Mouse (Mus musculus): Measurements from ENCODE around the gene Asgr1. TPM values are rescaled to one million over a fixed set of nuclear protein-coding genes. Genes with fewer than 3 reads are reported as not detected.

The Asgr1 gene
- polyA plus RNA-seq, 1 experiment from 2014 or later: 0.75 TPM

- Histone ChIP-seq H3K4me1 (peaks cover 70% of the 10 kb centered on the region), H3K36me3 (replicated peaks) (peaks cover 27% of the 10 kb centered on the region), H3K27me3 (no peaks in the 10 kb centered on the region), H3K4me2 (peak overlapping the region; percentile 67), H3K27ac (peak overlapping the region; percentile 96), H3K4me3 (replicated peaks) (peak overlapping the region; percentile 36), H3K9ac (peak overlapping the region; percentile 39), H3K9me3 (no peaks in the 10 kb centered on the region)
- 21% methylated on average over 12 of the region's 12 CpGs for WGBS
- ATAC-seq (ENCODE audit: low FRiP score): peak; percentile 2; the same call in 1 of the 2 replicates
These were observed 25.3 kb upstream of the Asgr1 start for GRCm38 (mm10) chr11:70028401-70029129.

GRCm38 (mm10) chr11:70029130-70029801 is 24.6 kb upstream of the Asgr1 start:
- no peaks in the 10 kb centered on the region for H3K27me3 ChIP-seq
- H3K4me1 ChIP-seq: peaks cover 64% of the 10 kb centered on the region
- WGBS: 0% methylated on average over 20 of the region's 20 CpGs
- ATAC-seq (ENCODE audit: low FRiP score): peak; percentile 95
- H3K36me3 ChIP-seq (replicated peaks): peaks cover 33% of the 10 kb centered on the region
- peak overlapping the region; percentile 67 for H3K4me2 ChIP-seq
- no peaks in the 10 kb centered on the region for H3K9me3 ChIP-seq
- H3K4me3 ChIP-seq (replicated peaks): peak overlapping the region; percentile 36
- peak overlapping the region; percentile 57 for H3K9ac ChIP-seq
- peak overlapping the region; percentile 96 for H3K27ac ChIP-seq

GRCm38 (mm10) chr11:70029829-70030550 is 23.9 kb upstream of the Asgr1 start:
- Histone ChIP-seq H3K4me2 (peak overlapping the region; percentile 67), H3K27ac (peak overlapping the region; percentile 96), H3K27me3 (no peaks in the 10 kb centered on the region), H3K4me1 (peaks cover 57% of the 10 kb centered on the region), H3K4me3 (replicated peaks) (peak overlapping the region; percentile 36), H3K9ac (peak overlapping the region; percentile 57), H3K9me3 (no peaks in the 10 kb centered on the region), H3K36me3 (replicated peaks) (peaks cover 37% of the 10 kb centered on the region)
- ATAC-seq (ENCODE audit: low FRiP score): peak; percentile 56
- 23% methylated on average over 11 of the region's 11 CpGs for WGBS

- no peaks in the 10 kb centered on the region for H3K9me3 ChIP-seq
- peak overlapping the region; percentile 96 for H3K27ac ChIP-seq
- H3K27me3 ChIP-seq: no peaks in the 10 kb centered on the region
- peaks cover 49% of the 10 kb centered on the region for H3K4me1 ChIP-seq
- 94% methylated on average over 28 of the region's 28 CpGs for WGBS
- H3K4me2 ChIP-seq: peak overlapping the region; percentile 67
- H3K9ac ChIP-seq: 0 out of 2 replicates have a peak overlapping the region, but pooled peaks have one; percentile 57
- ATAC-seq (ENCODE audit: low FRiP score): no peak
- peak overlapping the region; percentile 36; the same call in 1 of the 2 replicates for H3K4me3 ChIP-seq (replicated peaks)
- H3K36me3 ChIP-seq (replicated peaks): peaks cover 39% of the 10 kb centered on the region
These were observed 23.1 kb upstream of the Asgr1 start for GRCm38 (mm10) chr11:70030651-70031320.

GRCm38 (mm10) chr11:70031321-70031670 is 22.6 kb upstream of the Asgr1 start:
- Histone ChIP-seq H3K9ac (no peak overlapping the region), H3K36me3 (replicated peaks) (peaks cover 39% of the 10 kb centered on the region), H3K9me3 (no peaks in the 10 kb centered on the region), H3K27ac (no peak overlapping the region), H3K4me3 (replicated peaks) (no peak overlapping the region), H3K4me1 (peaks cover 44% of the 10 kb centered on the region), H3K4me2 (0 out of 2 replicates have a peak overlapping the region, but pooled peaks have one; percentile 67), H3K27me3 (no peaks in the 10 kb centered on the region)
- WGBS: 96% methylated on average over 11 of the region's 11 CpGs
- ATAC-seq (ENCODE audit: low FRiP score): no peak

- Histone ChIP-seq H3K9me3 (no peaks in the 10 kb centered on the region), H3K36me3 (replicated peaks) (peaks cover 73% of the 10 kb centered on the region), H3K27me3 (no peaks in the 10 kb centered on the region), H3K9ac (no peak overlapping the region), H3K27ac (no peak overlapping the region), H3K4me1 (0 out of 2 replicates have a peak, but pooled peaks cover 3% of the 10 kb centered on the region), H3K4me2 (no peak overlapping the region), H3K4me3 (replicated peaks) (no peak overlapping the region)
- WGBS: 88% methylated on average over 7 of the region's 7 CpGs
- ATAC-seq (ENCODE audit: low FRiP score): no peak
These were observed 15.7 kb upstream of the Asgr1 start for GRCm38 (mm10) chr11:70038174-70038573.

GRCm38 (mm10) chr11:70039631-70040030 is 14.3 kb upstream of the Asgr1 start:
- Histone ChIP-seq H3K4me3 (replicated peaks) (no peak overlapping the region), H3K4me1 (peaks cover 4% of the 10 kb centered on the region; the same call in 1 of the 2 replicates), H3K27me3 (no peaks in the 10 kb centered on the region), H3K4me2 (no peak overlapping the region), H3K36me3 (replicated peaks) (peaks cover 76% of the 10 kb centered on the region), H3K9ac (no peak overlapping the region), H3K27ac (no peak overlapping the region), H3K9me3 (no peaks in the 10 kb centered on the region)
- 90% methylated on average over 10 of the region's 10 CpGs for WGBS
- ATAC-seq (ENCODE audit: low FRiP score): no peak

GRCm38 (mm10) chr11:70040184-70040583 is 13.7 kb upstream of the Asgr1 start:
- WGBS: 92% methylated on average over 7 of the region's 7 CpGs
- ATAC-seq (ENCODE audit: low FRiP score): no peak
- H3K36me3 ChIP-seq (replicated peaks): peaks cover 77% of the 10 kb centered on the region

GRCm38 (mm10) chr11:70042309-70043085 is 11.4 kb upstream of the Asgr1 start:
- peaks cover 77% of the 10 kb centered on the region for H3K36me3 ChIP-seq (replicated peaks)
- H3K4me1 ChIP-seq: peaks cover 5% of the 10 kb centered on the region; the same call in 1 of the 2 replicates
- H3K9me3 ChIP-seq: no peaks in the 10 kb centered on the region
- H3K9ac ChIP-seq: no peak overlapping the region
- H3K27ac ChIP-seq: no peak overlapping the region
- 89% methylated on average over 23 of the region's 23 CpGs for WGBS
- no peak overlapping the region for H3K4me2 ChIP-seq
- H3K4me3 ChIP-seq (replicated peaks): no peak overlapping the region
- H3K27me3 ChIP-seq: no peaks in the 10 kb centered on the region
- ATAC-seq (ENCODE audit: low FRiP score): no peak

More at GRCm38 (mm10) chr11:70040184-70040583, 13.7 kb upstream of the Asgr1 start:
- no peak overlapping the region for H3K9ac ChIP-seq
- peaks cover 5% of the 10 kb centered on the region; the same call in 1 of the 2 replicates for H3K4me1 ChIP-seq
- H3K27ac ChIP-seq: no peak overlapping the region
- no peaks in the 10 kb centered on the region for H3K9me3 ChIP-seq
- H3K27me3 ChIP-seq: no peaks in the 10 kb centered on the region
- H3K4me3 ChIP-seq (replicated peaks): no peak overlapping the region
- H3K4me2 ChIP-seq: no peak overlapping the region

- no peak overlapping the region for H3K4me3 ChIP-seq (replicated peaks)
- peaks cover 67% of the 10 kb centered on the region for H3K36me3 ChIP-seq (replicated peaks)
- H3K27me3 ChIP-seq: no peaks in the 10 kb centered on the region
- H3K4me1 ChIP-seq: peaks cover 5% of the 10 kb centered on the region; the same call in 1 of the 2 replicates
- 0 out of 2 replicates have a peak overlapping the region, but pooled peaks have one; percentile 17 for H3K9ac ChIP-seq
- peak overlapping the region; percentile 36; the same call in 1 of the 2 replicates for H3K27ac ChIP-seq
- no peaks in the 10 kb centered on the region for H3K9me3 ChIP-seq
- WGBS: 92% methylated on average over 7 of the region's 7 CpGs
- no peak overlapping the region for H3K4me2 ChIP-seq
- no peak for ATAC-seq (ENCODE audit: low FRiP score)
These were observed 10.2 kb upstream of the Asgr1 start for GRCm38 (mm10) chr11:70043665-70044064.

- Histone ChIP-seq H3K36me3 (replicated peaks) (peaks cover 51% of the 10 kb centered on the region), H3K9me3 (no peaks in the 10 kb centered on the region), H3K4me3 (replicated peaks) (no peak overlapping the region), H3K4me1 (peaks cover 5% of the 10 kb centered on the region; the same call in 1 of the 2 replicates), H3K27me3 (no peaks in the 10 kb centered on the region; the same call in 1 of the 2 replicates), H3K27ac (peak overlapping the region; percentile 16; the same call in 1 of the 2 replicates), H3K4me2 (no peak overlapping the region), H3K9ac (no peak overlapping the region)
- no peak for ATAC-seq (ENCODE audit: low FRiP score)
- 36% methylated on average over 9 of the region's 9 CpGs for WGBS
These were observed 8.4 kb upstream of the Asgr1 start for GRCm38 (mm10) chr11:70045435-70045834.
